Mouse (Mus musculus) layer of hippocampus, adult 9-10 months (tissue): ENCODE results near the gene B4galt5.

ENCODE experiments used
- DNase-seq: peaks from one replicate; pipeline ENCODE4 v3.0.0; 2022; ENCODE audit warnings: low spot score

Gene B4galt5

GRCm38 (mm10) chr2:167303196-167303595 lies 45.8 kb downstream of the B4galt5 start:
- no peak for DNase-seq

GRCm38 (mm10) chr2:167302641-167303040 lies 46.3 kb downstream of the B4galt5 start:
- no peak for DNase-seq

- DNase-seq: no peak
Measured at GRCm38 (mm10) chr2:167302031-167302430, 47.0 kb downstream of the B4galt5 start.

- DNase-seq: no peak
Measured at GRCm38 (mm10) chr2:167301601-167302000, 47.4 kb downstream of the B4galt5 start.

- no peak for DNase-seq
Measured at GRCm38 (mm10) chr2:167300943-167301497, 48.0 kb downstream of the B4galt5 start.

GRCm38 (mm10) chr2:167299861-167300667 lies 48.9 kb downstream of the B4galt5 start:
- no peak for DNase-seq

GRCm38 (mm10) chr2:167298729-167299705 lies 50.0 kb downstream of the B4galt5 start:
- DNase-seq: no peak

- DNase-seq: no peak
Measured at GRCm38 (mm10) chr2:167297985-167298384, 51.0 kb downstream of the B4galt5 start.

- no peak for DNase-seq
Measured at GRCm38 (mm10) chr2:167294926-167295325, 54.1 kb downstream of the B4galt5 start.

GRCm38 (mm10) chr2:167294216-167294615 lies 54.8 kb downstream of the B4galt5 start:
- DNase-seq: no peak

- DNase-seq: no peak
Measured at GRCm38 (mm10) chr2:167293289-167294085, 55.5 kb downstream of the B4galt5 start.

- no peak for DNase-seq
Measured at GRCm38 (mm10) chr2:167292854-167293253, 56.1 kb downstream of the B4galt5 start.

- DNase-seq: no peak
Measured at GRCm38 (mm10) chr2:167292151-167292591, 56.8 kb downstream of the B4galt5 start.

GRCm38 (mm10) chr2:167291656-167292055 lies 57.3 kb downstream of the B4galt5 start:
- DNase-seq: no peak

- DNase-seq: no peak
Measured at GRCm38 (mm10) chr2:167281461-167281860, 67.5 kb downstream of the B4galt5 start.

GRCm38 (mm10) chr2:167280986-167281310 lies 68.0 kb downstream of the B4galt5 start:
- DNase-seq: no peak

GRCm38 (mm10) chr2:167280090-167280985 lies 68.6 kb downstream of the B4galt5 start:
- peak; percentile 71 for DNase-seq

GRCm38 (mm10) chr2:167278751-167279526 lies 70.0 kb downstream of the B4galt5 start:
- DNase-seq: no peak

GRCm38 (mm10) chr2:167278011-167278410 lies 71.0 kb downstream of the B4galt5 start:
- DNase-seq: no peak

- no peak for DNase-seq
Measured at GRCm38 (mm10) chr2:167277026-167277425, 72.0 kb downstream of the B4galt5 start.
